Mouse (Mus musculus): Measurements from ENCODE around the gene Klc4. TPM values are rescaled to one million over a fixed set of nuclear protein-coding genes. Genes with fewer than 3 reads are reported as not detected.

Klc4 gene
- total RNA-seq, 2 experiments from 2014 or later = 1.3 to 4.5 TPM

- no peak for ATAC-seq (replicated peaks; ENCODE audit: low FRiP score, poor library complexity, severe bottlenecking)
These were observed 15.5 kb upstream of the Klc4 start for GRCm38 (mm10) chr17:46661351-46661750.

DNA sequence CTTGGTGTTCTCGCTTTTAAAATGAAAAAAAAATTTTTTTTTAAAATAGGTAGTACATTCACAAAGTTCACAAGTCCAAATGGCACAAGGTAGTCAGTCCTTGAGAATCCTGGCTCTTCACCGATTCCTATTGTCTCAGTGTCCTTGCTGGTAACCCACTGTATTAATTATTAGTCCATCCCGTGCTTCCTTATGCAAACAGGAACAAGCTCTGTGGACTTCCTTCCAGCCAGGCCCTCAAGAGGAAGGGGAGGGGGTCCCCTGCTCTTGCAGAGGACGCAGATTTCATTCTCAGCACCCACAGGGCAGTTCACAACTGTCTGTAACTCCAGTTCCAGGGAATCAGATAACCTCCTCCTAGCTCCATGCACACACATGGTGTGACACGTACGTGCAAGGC is 10.2 kb upstream of the Klc4 start:
- no peak for ATAC-seq (replicated peaks; ENCODE audit: low FRiP score, poor library complexity, severe bottlenecking)

DNA sequence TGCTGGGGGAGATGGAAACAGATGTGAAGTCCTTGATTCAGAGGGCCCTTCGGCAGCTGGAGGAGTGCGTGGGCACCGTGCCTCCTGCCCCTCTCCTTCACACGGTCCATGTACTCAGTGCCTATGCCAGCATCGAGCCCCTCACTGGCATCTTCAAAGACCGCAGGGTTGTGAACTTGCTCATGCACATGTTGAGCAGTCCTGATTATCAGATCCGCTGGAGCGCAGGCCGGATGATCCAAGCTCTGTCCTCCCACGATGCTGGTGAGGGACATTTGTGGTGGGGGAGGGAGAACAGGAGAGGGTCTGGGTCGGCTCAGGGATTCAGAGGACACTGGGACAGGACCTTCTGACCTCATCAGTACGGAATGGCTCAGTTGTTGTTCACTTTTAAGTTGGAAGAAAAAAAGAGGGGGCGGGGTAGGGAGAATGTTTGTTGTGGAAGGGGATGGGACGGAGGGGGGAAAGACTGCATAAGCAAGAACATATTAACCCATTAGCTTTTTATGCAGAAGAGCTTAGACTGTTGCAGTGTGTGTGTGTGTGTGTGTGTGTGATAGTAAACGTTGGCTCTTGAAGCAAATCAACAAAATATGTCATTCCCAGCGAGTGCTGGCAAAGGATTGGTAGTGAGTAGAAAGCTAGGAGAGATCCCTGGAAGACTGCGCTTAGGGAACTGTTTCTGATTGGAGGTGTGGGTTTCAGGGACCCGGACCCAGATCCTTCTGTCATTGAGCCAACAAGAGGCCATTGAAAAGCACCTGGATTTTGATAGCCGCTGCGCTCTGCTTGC is 6.1 kb upstream of the Klc4 start:
- ATAC-seq (replicated peaks; ENCODE audit: low FRiP score, poor library complexity, severe bottlenecking) = no peak

GRCm38 (mm10) chr17:46651292-46651691 is 5.5 kb upstream of the Klc4 start:
- ATAC-seq (replicated peaks; ENCODE audit: low FRiP score, poor library complexity, severe bottlenecking) = no peak

- ATAC-seq (replicated peaks; ENCODE audit: low FRiP score, poor library complexity, severe bottlenecking) = peak; percentile 63
These were observed 4.6 kb upstream of the Klc4 start, which contains the start of gene Cul7 for GRCm38 (mm10) chr17:46650232-46651031. Cul7 (plus strand) TSS chr17:46650337.

DNA sequence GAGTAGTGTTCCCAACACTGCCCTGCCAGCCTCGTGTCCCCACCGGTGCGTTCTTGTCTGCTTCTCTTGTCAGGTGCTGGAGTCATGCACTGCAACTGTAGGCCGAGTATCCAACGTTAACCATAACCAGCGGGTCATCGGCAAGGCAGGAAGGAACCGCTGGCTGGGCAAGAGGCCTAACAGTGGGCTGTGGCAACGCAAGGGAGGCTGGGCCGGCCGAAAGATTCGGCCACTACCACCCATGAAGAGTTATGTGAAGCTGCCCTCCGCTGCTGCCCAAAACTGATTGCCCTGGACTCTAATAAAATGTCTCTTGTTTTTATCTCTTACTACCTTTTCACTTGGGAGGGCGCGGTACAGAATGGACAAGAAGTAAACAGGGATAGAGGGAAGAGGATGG is 4.0 kb upstream of the Klc4 start:
- no peak for ATAC-seq (replicated peaks; ENCODE audit: low FRiP score, poor library complexity, severe bottlenecking)

GRCm38 (mm10) chr17:46648436-46648835 is 2.6 kb upstream of the Klc4 start:
- no peak for ATAC-seq (replicated peaks; ENCODE audit: low FRiP score, poor library complexity, severe bottlenecking)

DNA sequence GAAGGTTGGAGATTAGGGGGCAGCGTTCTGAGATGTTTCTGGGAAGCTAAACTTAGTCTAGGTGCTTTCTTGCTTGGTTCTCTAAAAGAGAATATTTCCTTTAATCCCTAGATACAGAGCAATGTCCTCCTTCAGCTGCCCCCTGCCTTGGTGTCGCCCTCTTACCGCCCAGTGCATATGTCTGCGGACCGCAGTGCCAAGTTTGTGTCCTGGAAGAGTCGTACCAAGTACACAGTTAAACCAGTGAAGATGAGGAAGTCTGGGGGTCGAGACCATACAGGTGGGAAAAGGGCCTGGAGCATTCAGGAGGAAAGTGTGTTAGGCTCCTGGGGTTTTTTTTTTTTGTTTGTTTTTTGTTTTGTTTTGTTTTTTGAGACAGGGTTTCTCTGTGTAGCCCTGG is 1.5 kb upstream of the Klc4 start:
- no peak for ATAC-seq (replicated peaks; ENCODE audit: low FRiP score, poor library complexity, severe bottlenecking)

- ATAC-seq (replicated peaks; ENCODE audit: low FRiP score, poor library complexity, severe bottlenecking) = peak; percentile 65
These were observed 470 bp upstream of the Klc4 start for GRCm38 (mm10) chr17:46646322-46646662.

DNA sequence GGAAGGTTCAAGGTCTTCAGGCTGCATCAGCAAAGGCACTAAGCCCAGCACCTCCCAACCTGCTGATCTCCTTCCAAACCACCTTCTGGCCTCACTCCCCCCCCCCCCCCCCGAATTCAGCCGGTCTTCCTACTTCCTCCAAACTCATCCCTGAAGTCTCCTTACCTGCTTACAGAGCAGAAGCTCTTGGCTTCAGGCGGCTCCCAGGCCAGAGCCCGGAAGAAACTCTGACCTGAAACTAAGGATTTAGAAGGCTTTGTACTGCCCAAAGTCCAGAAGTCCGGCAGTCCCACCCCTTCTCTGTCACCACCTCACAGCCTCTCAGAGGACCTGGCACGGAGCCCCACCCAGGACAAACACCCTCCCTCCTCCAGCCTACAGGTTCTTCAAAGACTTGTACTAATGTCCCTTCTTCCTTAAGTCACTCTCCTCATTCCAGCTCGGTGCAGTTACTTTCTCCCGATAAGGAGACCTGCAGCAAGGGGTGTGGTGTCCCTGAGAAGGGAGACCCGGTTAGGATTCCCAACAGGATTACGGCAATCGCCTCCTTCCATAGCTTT is 826 bp downstream of the Klc4 start:
- ATAC-seq (replicated peaks; ENCODE audit: low FRiP score, poor library complexity, severe bottlenecking) = 0 out of 2 replicates have a peak, but pooled peaks have one; percentile 6

GRCm38 (mm10) chr17:46644152-46644805 is 1.5 kb downstream of the Klc4 start:
- no peak for ATAC-seq (replicated peaks; ENCODE audit: low FRiP score, poor library complexity, severe bottlenecking)

DNA sequence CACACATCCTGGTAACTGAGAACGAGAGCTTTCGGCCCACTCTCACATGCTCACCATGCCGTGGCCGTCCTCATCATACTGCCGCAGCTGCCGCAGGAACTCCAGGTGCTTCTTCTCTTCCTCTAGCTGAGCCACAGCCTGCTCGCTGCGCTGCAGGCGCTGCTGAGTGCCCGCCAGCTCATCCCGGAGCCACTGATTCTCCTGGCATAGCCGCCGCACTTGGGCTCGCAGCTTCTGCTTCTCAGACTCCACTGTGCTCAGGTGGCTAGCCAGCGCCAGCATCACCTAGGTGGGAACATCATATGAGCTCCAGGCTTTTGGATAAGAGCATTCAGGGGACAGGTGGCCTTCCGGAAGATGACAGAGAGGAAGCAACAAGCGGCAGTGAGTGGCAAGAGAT is 3.8 kb downstream of the Klc4 start:
- ATAC-seq (replicated peaks; ENCODE audit: low FRiP score, poor library complexity, severe bottlenecking) = no peak

DNA sequence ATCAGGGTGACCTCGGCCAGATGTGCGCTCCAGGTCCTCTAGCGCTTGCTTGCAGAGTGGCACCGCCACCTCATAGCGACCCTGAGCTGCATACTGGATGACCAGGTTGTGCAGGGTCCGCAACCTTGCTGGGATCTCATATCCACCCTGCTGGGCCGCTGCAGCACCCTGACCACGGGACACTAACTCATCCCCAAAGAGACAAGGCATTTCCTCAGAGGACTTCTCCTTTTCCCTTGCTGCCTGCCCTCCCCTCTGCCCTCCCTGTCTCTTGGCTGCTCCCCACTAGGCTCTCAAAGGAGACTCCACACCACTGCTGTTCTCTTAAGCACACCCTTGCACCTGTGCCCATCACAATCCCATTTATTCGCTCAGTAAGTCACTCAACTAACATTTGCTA is 5.9 kb downstream of the Klc4 start:
- no peak for ATAC-seq (replicated peaks; ENCODE audit: low FRiP score, poor library complexity, severe bottlenecking)

- ATAC-seq (replicated peaks; ENCODE audit: low FRiP score, poor library complexity, severe bottlenecking) = no peak
These were observed 8.8 kb downstream of the Klc4 start for GRCm38 (mm10) chr17:46636831-46637523.

GRCm38 (mm10) chr17:46629685-46630441 is 16.0 kb downstream of the Klc4 start:
- ATAC-seq (replicated peaks; ENCODE audit: low FRiP score, poor library complexity, severe bottlenecking) = no peak

DNA sequence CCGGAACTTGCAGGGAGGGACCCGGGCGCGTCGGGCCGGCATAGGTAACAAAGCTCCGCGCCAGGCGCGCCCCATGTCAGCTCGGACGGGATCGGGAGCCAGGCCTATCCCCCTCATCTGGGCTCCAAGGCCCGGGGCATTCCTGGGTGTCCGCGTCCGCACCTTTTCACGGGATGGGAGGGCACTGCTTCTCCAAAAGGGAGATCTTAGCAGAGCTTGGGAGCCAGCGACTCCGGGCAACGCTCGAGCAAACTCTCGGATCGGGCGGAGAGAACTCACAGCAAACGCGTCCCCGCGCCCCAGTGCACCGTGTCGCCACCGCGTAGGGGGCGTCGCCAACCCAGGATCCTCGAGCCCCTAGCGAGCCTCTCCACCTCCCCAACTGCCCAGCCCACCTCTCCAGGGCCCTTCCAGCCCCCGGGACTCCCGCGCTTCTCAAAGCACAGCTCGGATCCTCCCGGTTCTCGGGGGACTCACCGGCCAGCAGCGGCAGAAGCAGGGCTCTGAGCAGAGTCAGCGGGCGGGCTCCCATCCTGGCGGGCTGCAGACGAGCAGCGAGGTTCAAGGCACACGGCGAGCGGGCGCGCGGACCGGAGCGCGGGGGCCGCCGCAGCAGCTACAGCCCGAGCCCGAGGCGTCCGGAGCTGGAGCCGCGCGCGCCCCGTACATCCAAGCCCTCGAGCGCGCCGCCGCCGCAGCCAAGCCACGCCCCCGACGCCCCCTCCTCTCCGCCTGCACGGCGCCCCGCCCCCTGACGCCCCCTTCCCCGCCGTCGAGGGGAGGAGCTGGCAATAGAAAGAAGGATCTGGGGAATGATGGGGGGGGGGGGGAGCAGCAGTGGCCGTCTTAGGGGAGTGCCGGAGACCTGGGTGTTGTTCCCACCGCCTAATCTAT is 16.8 kb downstream of the Klc4 start, which contains the start of gene Ptk7:
Ptk7 (minus strand) TSS at position 714 of the 894 bp plus-strand sequence.
- no peak for ATAC-seq (replicated peaks; ENCODE audit: low FRiP score, poor library complexity, severe bottlenecking)

- no peak for ATAC-seq (replicated peaks; ENCODE audit: low FRiP score, poor library complexity, severe bottlenecking)
These were observed 17.4 kb downstream of the Klc4 start for GRCm38 (mm10) chr17:46628471-46628790.

- no peak for ATAC-seq (replicated peaks; ENCODE audit: low FRiP score, poor library complexity, severe bottlenecking)
These were observed 18.4 kb downstream of the Klc4 start for GRCm38 (mm10) chr17:46627409-46627808.

All from erythroid progenitor cell, adult 5-6 weeks (primary cell).